Mouse (Mus musculus) neural tube, embryonic 13.5 days (tissue): Measurements from ENCODE around the gene Mrps35. TPM values are rescaled to one million over a fixed set of nuclear protein-coding genes. Genes with fewer than 3 reads are reported as not detected.

Experiments used
- ATAC-seq: fragments of 200-750 bp; cut with Nextera tagmentation; 2 replicates; pipeline ENCODE4 v1.8.0; 2017; ENCODE audit warnings: low read depth, mild to moderate bottlenecking, moderate TSS enrichment, moderate library complexity
- H3K27ac ChIP-seq: fragments of 300-500 bp; sonication (generic); replicated peaks from 2 replicates; pipeline ENCODE4 v1.5.1; 2015; ENCODE audit warnings: moderate library complexity, mild to moderate bottlenecking, inconsistent platforms
- H3K27me3 ChIP-seq: fragments of 300-500 bp; sonication (generic); 2 replicates; pipeline ENCODE4 v1.6.1; 2015; ENCODE audit warnings: mild to moderate bottlenecking, inconsistent platforms
- H3K36me3 ChIP-seq: fragments of 300-500 bp; sonication (generic); 2 replicates; pipeline ENCODE4 v1.6.1; 2015; ENCODE audit warnings: mild to moderate bottlenecking, inconsistent platforms
- H3K4me1 ChIP-seq: fragments of 300-500 bp; sonication (generic); replicated peaks from 2 replicates; pipeline ENCODE4 v1.6.1; 2015; ENCODE audit warnings: inconsistent platforms
- H3K4me2 ChIP-seq: fragments of 300-500 bp; sonication (generic); 2 replicates; pipeline ENCODE4 v1.6.1; 2015; ENCODE audit warnings: inconsistent platforms, mild to moderate bottlenecking, moderate library complexity
- H3K4me3 ChIP-seq: fragments of 300-500 bp; sonication (generic); 2 replicates; pipeline ENCODE4 v1.5.1; 2015; ENCODE audit warnings: mild to moderate bottlenecking, inconsistent platforms
- H3K9ac ChIP-seq: fragments of 300-500 bp; sonication (generic); 2 replicates; pipeline ENCODE4 v1.6.1; 2015; ENCODE audit warnings: moderate library complexity, mild to moderate bottlenecking, inconsistent platforms
- H3K9me3 ChIP-seq: fragments of 300-500 bp; sonication (generic); 2 replicates; pipeline ENCODE4 v1.6.1; 2016; ENCODE audit warnings: inconsistent platforms
- WGBS: fragments of 180-500 bp; shearing (Covaris S2); methylation state at CpG from one replicate; pipeline ENCODE4 v1.1.7; 2015; 5-methylcytosine and 5-hydroxymethylcytosine counted together
- polyA plus RNA-seq: library from polyadenylated mRNA; unstranded; fragments of >200 nt; fragmentation: Nextera tagmentation; extraction: Ambion mirVana; gene quantifications from 2 replicates; pipeline ENCODE4 v1.2.1, GENCODE M21; 2015

Mrps35 gene
- polyA plus RNA-seq, 1 experiment from 2014 or later, result 80.5 TPM

- H3K4me1 ChIP-seq, result no peaks in the 10 kb centered on the region
- no peak within 1 kb of the TSS for H3K27ac ChIP-seq
- no peaks in the 10 kb centered on the region for H3K27me3 ChIP-seq
- no peak for ATAC-seq
- H3K9me3 ChIP-seq, result no peaks in the 10 kb centered on the region
- no peak within 1 kb of the TSS for H3K4me3 ChIP-seq
- no peak within 1 kb of the TSS for H3K9ac ChIP-seq
- H3K4me2 ChIP-seq, result no peak within 1 kb of the TSS
- H3K36me3 ChIP-seq, result no peaks in the 10 kb centered on the region
- WGBS, result 27% methylated on average over 13 of the region's 13 CpGs
Observed at GRCm38 (mm10) chr6:147032303-147032925, 10.2 kb upstream of the Mrps35 start, which contains the start of gene Rep15. Rep15 (plus strand) TSS chr6:147032584.

- Histone ChIP-seq H3K27ac (no peak overlapping the region), H3K4me3 (peak overlapping the region; percentile 93), H3K4me1 (peaks cover 28% of the 10 kb centered on the region), H3K27me3 (peaks cover 10% of the 10 kb centered on the region), H3K9me3 (no peaks in the 10 kb centered on the region), H3K9ac (peak overlapping the region; percentile 92), H3K36me3 (peaks cover 27% of the 10 kb centered on the region), H3K4me2 (peak overlapping the region; percentile 77)
- WGBS, result 62% methylated on average over 7 of the region's 7 CpGs
- ATAC-seq, result no peak
Observed at GRCm38 (mm10) chr6:147043633-147044032, 1.1 kb downstream of the Mrps35 start.

GRCm38 (mm10) chr6:147049239-147049805 lies 6.8 kb downstream of the Mrps35 start:
- no peak for ATAC-seq
- peaks cover 8% of the 10 kb centered on the region for H3K4me1 ChIP-seq
- H3K9me3 ChIP-seq, result no peaks in the 10 kb centered on the region
- H3K4me3 ChIP-seq, result no peak overlapping the region
- H3K36me3 ChIP-seq, result peaks cover 75% of the 10 kb centered on the region
- H3K27ac ChIP-seq, result no peak overlapping the region
- H3K9ac ChIP-seq, result no peak overlapping the region
- no peak overlapping the region for H3K4me2 ChIP-seq
- no peaks in the 10 kb centered on the region for H3K27me3 ChIP-seq
- WGBS, result 96% methylated on average over 13 of the region's 13 CpGs

GRCm38 (mm10) chr6:147051666-147052065 lies 9.1 kb downstream of the Mrps35 start:
- no peaks in the 10 kb centered on the region for H3K9me3 ChIP-seq
- peaks cover 91% of the 10 kb centered on the region for H3K36me3 ChIP-seq
- H3K4me1 ChIP-seq, result no peaks in the 10 kb centered on the region
- ATAC-seq, result no peak
- no peak overlapping the region for H3K4me2 ChIP-seq
- no peak overlapping the region for H3K9ac ChIP-seq
- H3K27me3 ChIP-seq, result no peaks in the 10 kb centered on the region
- WGBS, result 93% methylated on average over 8 of the region's 8 CpGs
- H3K4me3 ChIP-seq, result no peak overlapping the region
- H3K27ac ChIP-seq, result no peak overlapping the region

GRCm38 (mm10) chr6:147052440-147052839 lies 9.9 kb downstream of the Mrps35 start:
- Histone ChIP-seq H3K4me3 (no peak overlapping the region), H3K9ac (no peak overlapping the region), H3K27me3 (no peaks in the 10 kb centered on the region), H3K9me3 (no peaks in the 10 kb centered on the region), H3K4me2 (no peak overlapping the region), H3K36me3 (peaks cover 91% of the 10 kb centered on the region), H3K4me1 (no peaks in the 10 kb centered on the region), H3K27ac (no peak overlapping the region)
- WGBS, result 94% methylated on average over 9 of the region's 9 CpGs
- no peak for ATAC-seq

GRCm38 (mm10) chr6:147053785-147054646 lies 11.5 kb downstream of the Mrps35 start:
- H3K36me3 ChIP-seq, result peaks cover 86% of the 10 kb centered on the region
- no peak for ATAC-seq

GRCm38 (mm10) chr6:147055374-147055977 lies 12.9 kb downstream of the Mrps35 start:
- Histone ChIP-seq H3K4me1 (no peaks in the 10 kb centered on the region), H3K4me2 (no peak overlapping the region), H3K36me3 (peaks cover 79% of the 10 kb centered on the region), H3K4me3 (no peak overlapping the region), H3K27me3 (no peaks in the 10 kb centered on the region), H3K9me3 (no peaks in the 10 kb centered on the region), H3K9ac (no peak overlapping the region), H3K27ac (no peak overlapping the region)
- no peak for ATAC-seq
- 88% methylated on average over 10 of the region's 10 CpGs for WGBS

More at GRCm38 (mm10) chr6:147053785-147054646, 11.5 kb downstream of the Mrps35 start:
- H3K4me1 ChIP-seq, result no peaks in the 10 kb centered on the region
- no peak overlapping the region for H3K9ac ChIP-seq
- H3K27me3 ChIP-seq, result no peaks in the 10 kb centered on the region
- no peaks in the 10 kb centered on the region for H3K9me3 ChIP-seq
- no peak overlapping the region for H3K4me3 ChIP-seq
- 86% methylated on average over 19 of the region's 19 CpGs for WGBS
- no peak overlapping the region for H3K27ac ChIP-seq
- H3K4me2 ChIP-seq, result no peak overlapping the region

GRCm38 (mm10) chr6:147059326-147059725 lies 16.8 kb downstream of the Mrps35 start:
- WGBS, result 73% methylated on average over 7 of the region's 7 CpGs
- H3K36me3 ChIP-seq, result peaks cover 67% of the 10 kb centered on the region

GRCm38 (mm10) chr6:147061630-147062029 lies 19.1 kb downstream of the Mrps35 start:
- peak; percentile 96 for ATAC-seq
- Histone ChIP-seq H3K4me2 (peak overlapping the region; percentile 30; the same call in 1 of the 2 replicates), H3K9ac (no peak overlapping the region), H3K27ac (peak overlapping the region; percentile 61), H3K27me3 (no peaks in the 10 kb centered on the region), H3K36me3 (peaks cover 57% of the 10 kb centered on the region), H3K4me1 (peaks cover 19% of the 10 kb centered on the region), H3K9me3 (no peaks in the 10 kb centered on the region), H3K4me3 (no peak overlapping the region)
- 61% methylated on average over 9 of the region's 9 CpGs for WGBS

More at GRCm38 (mm10) chr6:147059326-147059725, 16.8 kb downstream of the Mrps35 start:
- no peak for ATAC-seq
- Histone ChIP-seq H3K27ac (no peak overlapping the region), H3K27me3 (no peaks in the 10 kb centered on the region), H3K4me2 (no peak overlapping the region), H3K9me3 (no peaks in the 10 kb centered on the region), H3K4me1 (peaks cover 19% of the 10 kb centered on the region), H3K4me3 (no peak overlapping the region), H3K9ac (no peak overlapping the region)

- 57% methylated on average over 7 of the region's 7 CpGs for WGBS
- Histone ChIP-seq H3K4me3 (no peak overlapping the region), H3K36me3 (peaks cover 57% of the 10 kb centered on the region), H3K9ac (no peak overlapping the region), H3K27ac (peak overlapping the region; percentile 61), H3K9me3 (no peaks in the 10 kb centered on the region), H3K4me2 (peak overlapping the region; percentile 30; the same call in 1 of the 2 replicates), H3K4me1 (peaks cover 19% of the 10 kb centered on the region), H3K27me3 (no peaks in the 10 kb centered on the region)
- peak; percentile 69 for ATAC-seq
Observed at GRCm38 (mm10) chr6:147062034-147062433, 19.5 kb downstream of the Mrps35 start.

- no peak for ATAC-seq
- no peaks in the 10 kb centered on the region for H3K9me3 ChIP-seq
- H3K27ac ChIP-seq, result no peak overlapping the region
- no peak overlapping the region for H3K4me3 ChIP-seq
- no peak overlapping the region for H3K9ac ChIP-seq
- 89% methylated on average over 7 of the region's 7 CpGs for WGBS
- H3K4me1 ChIP-seq, result peaks cover 19% of the 10 kb centered on the region
- peaks cover 58% of the 10 kb centered on the region for H3K36me3 ChIP-seq
- H3K27me3 ChIP-seq, result no peaks in the 10 kb centered on the region
- H3K4me2 ChIP-seq, result 0 out of 2 replicates have a peak overlapping the region, but pooled peaks have one; percentile 30
Observed at GRCm38 (mm10) chr6:147062694-147063093, 20.1 kb downstream of the Mrps35 start.
